Mouse (Mus musculus) common myeloid progenitor, adult 5-6 weeks (primary cell): ENCODE results near the gene Camk2d. TPM values are rescaled to one million over a fixed set of nuclear protein-coding genes. Genes with fewer than 3 reads are reported as not detected.

ENCODE experiments used
- ATAC-seq: replicated peaks from 2 replicates; pipeline ENCODE4 v1.8.0; 2016; ENCODE audit warnings: low read depth, mild to moderate bottlenecking, moderate TSS enrichment, inconsistent platforms; ENCODE audit not compliant: poor library complexity, severe bottlenecking
- total RNA-seq: library from RNA; stranded (forward); fragments of 200-1000, 187-1606 nt; gene quantifications from 2 replicates; pipeline ENCODE4 v1.2.3, GENCODE M21; 2017

Camk2d gene
- total RNA-seq, 1 experiment from 2014 or later = 16.1 TPM

- ATAC-seq = no peak
Observed at GRCm38 (mm10) chr3:126860442-126860841, 264.3 kb downstream of the Camk2d start.

DNA sequence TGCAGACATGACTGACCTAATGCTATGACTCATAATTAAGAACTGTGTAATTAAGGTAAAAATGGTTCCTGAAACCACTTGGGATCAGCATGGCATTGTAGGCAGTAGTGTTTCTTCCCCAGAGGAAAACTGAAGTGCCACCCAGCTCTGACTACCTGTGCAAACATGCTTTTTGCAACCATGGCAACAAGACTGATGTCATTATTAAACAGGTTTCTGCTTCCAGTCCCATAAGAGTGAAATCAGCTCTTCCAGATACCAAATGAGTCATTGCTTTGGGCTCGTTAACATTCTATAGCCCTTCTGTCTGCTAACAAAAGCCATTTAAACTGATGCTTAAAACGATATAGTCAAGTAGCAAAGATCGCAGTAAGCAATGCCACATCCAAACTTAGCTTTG lies 273.5 kb downstream of the Camk2d start:
- no peak for ATAC-seq

DNA sequence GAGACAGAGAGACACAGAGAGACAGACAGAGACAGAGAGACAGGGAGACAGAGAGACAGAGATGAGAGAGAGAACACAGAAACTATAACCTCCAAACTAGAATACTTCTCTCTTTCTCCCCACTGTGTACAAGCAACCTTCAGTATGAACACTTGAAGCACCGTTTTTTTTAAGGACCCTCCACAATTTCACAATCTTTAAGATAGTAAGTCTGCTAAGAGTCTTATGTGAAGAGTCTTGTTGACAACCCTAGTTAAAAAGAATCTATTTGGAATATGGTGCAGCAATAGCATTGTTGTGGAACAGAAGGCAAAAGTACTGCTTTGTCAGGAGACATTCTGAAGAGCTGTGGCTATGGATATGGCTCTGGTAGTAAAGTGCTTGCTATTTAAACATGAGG lies 274.6 kb downstream of the Camk2d start:
- ATAC-seq = no peak

- no peak for ATAC-seq
Observed at GRCm38 (mm10) chr3:126878233-126878632, 282.1 kb downstream of the Camk2d start.

DNA sequence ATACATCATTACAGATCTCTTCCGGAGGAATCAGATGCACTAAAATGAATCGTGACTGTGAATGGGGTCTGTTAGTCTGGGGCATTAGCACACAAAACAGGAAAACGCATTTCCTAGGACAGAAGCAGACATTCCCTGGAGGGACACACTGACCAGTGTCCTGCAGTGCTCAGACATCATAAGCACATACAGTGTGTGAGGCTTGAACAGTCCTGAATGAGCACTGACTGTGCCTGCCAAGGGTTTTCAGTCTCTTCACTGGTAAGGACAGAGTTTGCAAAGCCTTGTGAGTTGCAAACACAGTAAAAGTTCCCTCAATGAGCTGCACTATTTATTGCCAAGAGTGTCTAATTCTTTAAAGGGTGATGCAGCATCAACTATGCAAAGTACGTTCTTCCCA lies 290.0 kb downstream of the Camk2d start:
- ATAC-seq = no peak

DNA sequence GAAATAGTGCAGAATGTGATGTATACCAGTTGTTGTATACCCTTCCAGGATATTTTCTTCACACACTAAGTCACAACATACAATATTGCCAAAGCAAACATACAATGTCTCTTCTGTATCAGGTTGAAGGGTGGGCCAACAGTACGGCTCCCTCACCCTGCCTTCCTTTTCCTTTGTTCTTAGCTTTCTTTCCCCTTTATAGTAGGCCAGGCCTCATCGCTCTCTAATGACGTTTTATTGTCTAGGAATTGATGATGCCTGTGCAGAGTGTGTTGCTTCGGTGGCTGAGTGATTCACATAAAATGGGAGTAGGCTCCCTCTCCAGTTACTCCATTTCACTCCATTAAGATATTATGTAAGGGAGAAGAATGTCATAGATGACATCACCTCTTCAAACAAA lies 290.5 kb downstream of the Camk2d start:
- no peak for ATAC-seq

Other genes starting within 250 kb of the Camk2d start
- gene Arsj, start 232.6 kb upstream of the Camk2d start, total RNA-seq = not detected in 2 replicates